Mouse (Mus musculus): ENCODE results near the gene Pop5.
A peak's percentile ranks its signal among the peaks of the same experiment; 100 is the strongest.

Pop5 gene

GRCm38 (mm10) chr5:115215273-115216185 lies 20.1 kb upstream of the Pop5 start:
- DNase-seq = no peak

DNA sequence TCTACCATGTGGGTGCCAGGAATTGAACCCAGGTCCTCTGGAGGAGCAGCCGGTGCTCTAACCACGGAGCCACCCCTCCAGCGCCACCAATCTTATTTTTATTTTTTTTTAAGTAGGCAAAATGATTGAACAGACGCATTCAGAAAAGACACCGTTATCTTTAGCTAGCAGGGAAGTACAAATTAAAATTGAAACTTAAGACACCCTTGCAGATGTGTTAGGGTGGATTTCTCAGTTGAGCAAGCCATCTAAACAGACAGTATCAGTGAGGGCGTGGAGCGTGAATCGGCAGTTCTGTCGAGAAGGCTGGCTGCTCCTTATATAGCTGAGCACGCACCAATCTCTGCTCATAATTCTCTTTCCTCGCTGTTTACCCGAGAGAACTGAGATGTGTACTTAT lies 17.6 kb upstream of the Pop5 start:
- no peak for DNase-seq

DNA sequence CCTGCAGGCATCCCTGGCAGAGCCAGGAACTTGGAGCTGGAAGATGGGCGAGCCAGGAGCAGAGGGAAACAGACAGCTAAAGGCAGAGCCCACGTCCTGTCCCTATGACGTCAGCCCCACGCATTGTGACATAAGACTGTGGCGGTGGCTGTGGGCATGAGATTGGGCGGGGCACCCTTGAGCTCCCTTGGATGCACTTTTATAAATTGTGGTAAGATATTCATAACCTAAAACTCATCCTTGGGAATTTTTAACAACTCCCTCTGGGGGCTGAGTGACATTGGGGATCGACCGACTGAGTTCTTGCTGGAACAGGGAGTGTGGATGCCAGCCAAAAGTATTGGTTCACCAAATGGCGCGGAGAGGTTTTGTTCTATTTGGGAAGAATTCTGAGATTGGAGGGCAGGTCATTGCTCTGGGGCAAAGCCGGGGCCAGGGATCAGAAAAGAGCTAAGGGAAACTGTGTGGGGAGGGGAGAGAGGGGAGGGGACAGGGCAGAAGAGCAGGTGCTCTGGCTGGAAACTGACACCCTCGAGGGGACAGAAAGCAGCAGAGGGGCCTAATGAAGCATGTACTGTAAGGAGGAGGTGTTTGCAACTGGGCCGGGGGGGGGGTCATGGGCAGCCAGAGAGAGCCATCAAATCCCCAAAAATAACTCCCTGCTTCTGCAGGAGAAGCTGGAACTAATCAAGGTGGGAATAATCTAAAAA lies 14.6 kb upstream of the Pop5 start:
- no peak for DNase-seq

- DNase-seq = no peak
Observed at GRCm38 (mm10) chr5:115222485-115222884, 13.2 kb upstream of the Pop5 start.

GRCm38 (mm10) chr5:115230830-115231551 lies 4.6 kb upstream of the Pop5 start:
- DNase-seq = no peak

DNA sequence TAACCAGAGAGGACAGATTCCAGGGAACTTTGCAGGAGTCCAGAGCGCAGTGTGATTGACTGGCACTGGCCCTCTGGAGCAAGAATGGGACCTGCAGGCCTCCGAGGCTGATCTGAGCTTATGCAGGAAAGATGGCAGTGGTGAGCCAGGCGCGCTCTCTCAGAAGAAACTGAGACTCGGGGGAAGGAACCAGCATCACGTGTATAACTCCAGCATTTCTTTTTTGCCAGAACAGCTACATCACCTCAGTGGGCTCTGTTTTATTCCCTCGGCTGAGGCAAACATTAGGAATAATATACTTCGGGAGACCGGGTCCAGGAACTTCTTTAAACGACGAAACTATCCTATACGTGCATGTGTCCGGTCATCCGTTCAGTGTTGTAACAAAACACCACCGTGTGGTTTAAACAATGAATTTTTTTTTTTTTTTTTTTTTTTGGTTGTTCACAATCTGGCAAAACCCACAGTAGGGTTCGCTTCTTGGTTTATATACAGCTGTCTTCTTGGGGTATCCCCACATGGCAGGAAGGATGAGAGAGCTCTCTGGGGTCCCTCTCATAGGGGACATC lies 4.0 kb upstream of the Pop5 start:
- no peak for DNase-seq

DNA sequence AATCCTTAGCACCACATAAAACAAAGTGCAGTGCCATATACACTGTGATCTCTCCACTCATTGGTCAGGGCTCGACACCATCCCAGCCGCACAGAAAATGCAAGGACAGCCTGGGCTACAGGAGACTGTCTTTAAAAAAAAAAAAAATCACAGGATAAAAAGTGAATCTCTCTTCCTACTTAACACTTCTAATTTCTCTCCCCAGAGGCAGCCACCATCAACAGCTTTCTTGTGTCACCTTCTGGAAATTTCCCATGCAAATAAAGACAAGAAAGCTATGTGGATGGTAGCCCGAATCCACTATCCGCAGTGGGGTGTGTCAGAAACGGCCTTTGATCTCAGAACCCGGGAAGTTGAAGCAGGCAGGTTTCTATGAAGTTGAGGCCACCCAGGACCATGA lies 3.1 kb upstream of the Pop5 start:
- DNase-seq = no peak

DNA sequence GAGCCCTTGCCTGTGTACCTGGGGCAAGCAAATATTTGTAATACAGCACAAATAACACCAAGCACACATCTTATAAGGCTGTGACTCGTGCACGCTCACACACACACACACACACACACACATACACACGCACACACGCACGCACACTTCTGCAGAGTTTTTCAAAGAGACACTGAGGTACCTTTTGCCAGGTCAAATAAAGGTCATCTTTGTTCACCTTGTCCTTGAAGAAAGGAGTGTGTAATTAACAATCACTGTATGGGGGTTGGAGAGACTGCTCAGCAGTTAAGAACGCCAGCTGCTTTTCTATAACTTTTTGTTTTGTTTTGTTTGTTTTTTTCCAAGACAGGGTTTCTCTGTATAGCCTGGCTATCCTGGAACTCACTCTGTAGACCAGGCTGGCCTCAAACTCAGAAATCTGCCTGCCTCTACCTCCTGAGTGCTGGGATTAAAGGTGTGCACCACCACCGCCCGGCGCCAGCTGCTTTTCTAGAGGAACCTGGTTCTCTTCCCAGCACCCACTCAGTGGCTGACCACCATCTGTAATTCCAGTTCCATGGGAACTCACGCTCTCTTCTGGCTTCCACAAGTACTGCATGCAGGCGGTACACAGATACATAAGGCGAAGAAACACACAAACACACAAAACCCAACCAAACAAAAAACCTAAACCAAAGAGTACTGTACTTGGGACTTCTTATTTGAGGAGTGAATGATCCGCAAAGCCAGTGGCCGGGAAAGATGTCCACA lies 2.4 kb upstream of the Pop5 start:
- DNase-seq = no peak

GRCm38 (mm10) chr5:115234519-115234918 lies 1.1 kb upstream of the Pop5 start:
- DNase-seq = no peak

- peak; percentile 59 for DNase-seq
Observed at GRCm38 (mm10) chr5:115235323-115235771, 289 bp upstream of the Pop5 start.

DNA sequence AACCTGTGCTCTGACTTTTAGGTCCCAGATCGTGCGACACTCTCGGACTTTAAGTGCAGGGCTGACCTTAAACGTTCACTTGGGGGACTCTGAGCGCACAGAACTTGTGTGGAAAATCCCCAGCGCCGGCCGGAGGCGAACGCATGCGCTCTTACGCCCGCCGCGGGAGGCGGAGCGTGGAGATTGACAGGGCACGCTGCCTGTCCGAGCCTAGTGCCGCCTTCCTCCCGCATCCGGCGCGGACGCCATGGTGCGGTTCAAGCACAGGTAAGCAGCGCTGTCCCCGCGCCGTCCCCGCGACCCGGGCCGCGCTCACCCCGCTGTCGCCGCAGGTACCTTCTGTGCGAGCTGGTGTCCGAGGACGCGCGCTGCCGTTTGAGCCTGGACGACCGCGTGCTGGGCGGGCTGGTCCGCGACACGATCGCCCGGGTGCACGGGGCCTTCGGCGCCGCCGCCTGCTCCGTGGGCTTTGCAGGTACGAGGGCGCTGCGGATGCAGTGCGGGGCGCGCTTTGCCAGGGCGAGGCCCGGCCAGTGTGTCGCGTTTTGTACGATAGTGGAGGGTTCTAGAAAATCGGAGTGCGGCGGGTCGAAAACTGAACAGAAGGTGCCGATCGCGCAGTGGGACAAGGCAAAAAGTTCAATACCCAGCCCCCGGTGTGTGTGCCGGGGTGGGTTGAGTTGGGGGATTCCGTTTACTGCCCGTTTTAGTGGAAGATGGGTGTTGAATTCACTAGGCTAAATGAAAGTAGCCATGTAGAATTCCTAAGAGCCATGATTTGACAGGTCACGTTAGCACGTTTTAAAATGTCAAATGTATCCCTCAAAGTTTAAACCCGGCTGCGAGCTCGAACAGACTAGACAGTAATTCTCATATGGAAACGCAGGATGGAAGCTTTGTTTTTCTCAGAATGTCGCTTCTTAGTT lies 2.4 kb downstream of the Pop5 start:
- peak; percentile 94 for DNase-seq

GRCm38 (mm10) chr5:115238729-115239195 lies 3.1 kb downstream of the Pop5 start:
- no peak for DNase-seq

GRCm38 (mm10) chr5:115240191-115240590 lies 4.6 kb downstream of the Pop5 start:
- no peak for DNase-seq

DNA sequence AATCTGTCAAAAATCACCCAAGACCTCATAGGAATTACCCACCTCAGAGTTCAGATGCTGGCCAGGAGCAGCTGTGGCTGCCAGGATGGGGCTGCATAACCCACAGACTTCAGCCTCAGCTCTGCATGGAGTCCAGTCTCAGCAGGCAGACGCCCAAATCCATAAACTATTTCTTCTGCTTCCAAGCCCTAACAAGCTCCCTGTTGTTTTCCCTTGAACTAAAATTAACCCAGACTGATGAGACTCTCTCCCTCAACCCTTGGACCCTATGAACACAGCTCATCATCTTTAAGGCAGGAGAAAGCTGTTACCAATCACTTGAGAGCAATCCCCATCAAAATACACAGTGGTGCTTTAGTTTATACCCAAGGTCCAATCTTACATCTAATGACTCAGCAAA lies 19.8 kb downstream of the Pop5 start:
- no peak for DNase-seq

DNA sequence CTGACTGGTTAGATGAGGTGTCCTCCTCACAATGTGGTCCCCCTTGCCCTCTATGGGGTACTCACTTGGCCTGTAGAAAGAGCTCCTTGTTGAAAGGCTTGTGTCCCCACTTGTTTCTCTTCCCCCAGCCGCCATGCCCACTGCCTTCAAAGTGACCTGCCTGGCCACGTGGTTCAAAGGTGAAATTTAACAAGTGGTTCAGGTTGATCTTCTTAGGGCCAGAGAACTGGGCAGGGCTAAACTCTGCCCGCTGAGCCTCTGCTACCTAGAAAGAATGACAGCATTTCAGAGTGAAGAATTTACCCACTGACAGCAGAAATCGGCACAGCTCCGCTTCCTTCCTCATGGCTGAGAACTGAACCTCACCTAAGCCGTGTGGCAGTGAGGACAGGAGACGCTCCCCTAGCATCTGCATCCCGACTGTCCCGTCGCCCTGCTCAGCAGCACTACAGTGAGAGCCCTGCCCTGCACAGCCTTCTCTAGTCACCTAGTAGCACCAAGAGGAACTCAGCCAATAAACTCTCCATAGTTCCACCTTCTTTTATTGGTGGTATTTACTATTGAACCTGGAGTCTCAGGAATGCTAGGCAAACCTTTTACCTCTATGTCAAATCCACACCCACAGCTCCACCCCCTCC lies 21.4 kb downstream of the Pop5 start:
- DNase-seq = no peak

DNA sequence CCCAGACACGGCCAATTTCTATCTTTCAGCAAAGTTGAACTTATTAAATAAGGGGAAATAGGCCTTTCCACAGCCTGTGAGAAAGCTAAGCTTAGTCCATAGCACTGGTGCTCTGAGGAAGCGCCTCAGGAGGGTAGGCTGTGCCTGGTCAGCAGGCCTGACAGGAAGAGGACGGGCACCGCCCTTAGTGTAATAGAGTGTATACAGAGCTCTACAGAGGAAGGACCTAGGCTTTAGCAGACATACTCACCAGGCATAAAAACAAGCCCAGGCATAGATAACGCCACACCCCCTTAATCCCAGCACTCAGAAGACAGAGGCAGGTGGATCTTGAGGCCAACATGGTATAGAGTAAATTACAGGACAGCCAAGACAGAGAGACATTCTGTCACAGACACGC lies 24.7 kb downstream of the Pop5 start:
- DNase-seq = no peak

- no peak for DNase-seq
Observed at GRCm38 (mm10) chr5:115261141-115261540, 25.5 kb downstream of the Pop5 start.

GRCm38 (mm10) chr5:115261880-115262279 lies 26.2 kb downstream of the Pop5 start:
- DNase-seq = no peak

DNA sequence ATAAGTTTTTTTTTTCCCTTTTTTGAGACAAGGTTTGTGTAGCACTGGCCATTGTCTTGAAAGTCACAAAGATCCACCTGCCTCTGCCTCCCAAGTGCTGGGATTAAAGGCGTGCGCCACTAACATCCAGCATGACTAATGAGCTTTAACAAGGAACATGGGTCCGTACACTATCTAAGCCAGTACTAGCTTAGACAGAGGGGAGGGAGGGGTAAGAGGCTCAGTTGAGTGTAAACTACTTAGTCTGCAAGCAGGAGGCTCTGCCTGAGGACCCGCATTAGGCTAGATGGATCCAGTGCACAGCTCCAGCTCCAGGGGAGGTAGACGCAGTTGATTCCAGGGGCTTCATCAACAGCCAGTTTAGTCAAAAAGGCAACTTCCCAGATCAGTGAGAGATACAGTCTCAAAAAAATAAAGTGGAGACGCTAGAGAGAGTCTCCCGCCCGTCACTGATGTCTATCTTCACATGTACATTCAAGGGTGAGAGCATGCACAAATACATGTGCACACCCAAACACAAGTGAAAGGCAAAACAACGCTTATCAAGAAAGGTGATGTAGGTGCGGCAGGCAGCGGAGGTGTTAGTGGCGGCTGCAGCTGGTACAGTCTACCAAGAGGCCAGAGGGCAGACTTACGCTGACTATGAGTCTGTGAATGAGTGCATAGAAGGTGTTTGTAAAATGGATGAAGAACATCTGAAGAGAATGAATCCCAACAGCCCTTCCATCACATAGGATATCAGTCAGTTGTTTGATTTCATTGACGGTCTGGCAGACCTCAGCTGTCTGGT lies 27.1 kb downstream of the Pop5 start:
- no peak for DNase-seq

DNA sequence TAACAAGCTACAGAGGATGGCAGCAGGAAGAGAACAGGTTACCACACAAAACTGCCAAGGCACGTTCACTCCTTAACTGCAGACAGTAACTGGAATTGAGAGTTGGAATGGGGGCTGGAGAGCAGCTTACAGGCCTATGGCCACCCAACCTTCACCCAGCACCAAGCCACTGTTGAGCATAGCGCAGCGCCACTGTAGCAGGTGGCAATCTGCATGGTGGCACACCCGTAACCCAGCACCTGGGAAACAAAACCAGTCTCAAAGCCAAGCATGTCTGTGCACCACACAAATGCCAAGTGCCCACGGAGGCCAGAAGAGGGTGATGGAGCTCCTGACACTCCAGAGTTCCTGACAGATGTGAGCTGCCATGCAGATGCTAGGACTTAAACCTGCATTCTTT lies 30.7 kb downstream of the Pop5 start:
- DNase-seq = no peak

Data from lung, postnatal 14 days (tissue).